Comparison of ENCODE assay signal across 33 mouse cellular contexts in the genomic region with DNA sequence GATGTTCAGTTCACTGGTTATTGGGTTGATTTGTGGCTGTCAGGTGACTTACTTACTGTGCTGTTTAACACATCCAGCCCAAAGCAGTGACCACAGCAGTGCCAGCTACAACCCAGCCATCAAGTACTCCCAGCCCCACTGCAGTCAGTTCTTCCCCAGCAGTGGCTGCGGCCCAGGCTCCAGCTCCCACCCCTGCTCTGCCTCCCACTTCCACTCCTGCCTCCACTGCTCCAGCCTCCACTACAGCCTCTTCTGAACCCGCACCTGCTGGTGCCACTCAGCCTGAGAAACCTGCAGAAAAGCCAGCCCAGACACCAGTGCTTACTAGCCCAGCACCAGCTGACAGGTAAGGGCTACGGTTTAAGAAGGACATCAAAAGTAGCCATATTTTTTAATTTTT.
"Had no signal": no experiment of that assay in that cellular context is flagged by ENCODE, and none has a peak within 500 bp of the region (broad histone marks: within the 10 kb centered on the region; RNA-seq: fewer than 3 reads in every experiment).

No protein-coding gene starts in this region.

- H3K4me1 ChIP-seq: heart, embryonic 10.5 days; heart, embryonic 15.5 days; hindbrain, embryonic 10.5 days; hindbrain, embryonic 12.5 days; kidney, embryonic 15.5 days had no signal

- H3K9ac ChIP-seq: heart, embryonic 13.5 days; heart, embryonic 15.5 days; hindbrain, embryonic 12.5 days; hindbrain, embryonic 13.5 days; hindbrain, embryonic 14.5 days; intestine, embryonic 15.5 days; kidney, embryonic 15.5 days had no signal

- H3K4me3 ChIP-seq: heart, embryonic 10.5 days; heart, embryonic 13.5 days; heart, embryonic 15.5 days; hindbrain, embryonic 10.5 days; hindbrain, embryonic 12.5 days; hindbrain, embryonic 13.5 days; intestine, embryonic 15.5 days; kidney, embryonic 15.5 days; layer of hippocampus, adult 2 months; left cerebral cortex, adult 2 months had no signal

- H3K4me2 ChIP-seq: heart, embryonic 11.5 days; heart, embryonic 13.5 days; heart, embryonic 15.5 days; hindbrain, embryonic 12.5 days; hindbrain, embryonic 13.5 days; hindbrain, embryonic 14.5 days; intestine, embryonic 15.5 days; kidney, embryonic 15.5 days had no signal

- H3K27ac ChIP-seq: heart, embryonic 10.5 days; heart, embryonic 13.5 days; heart, embryonic 15.5 days; hindbrain, embryonic 10.5 days; hindbrain, embryonic 12.5 days; hindbrain, embryonic 13.5 days; hindbrain, embryonic 14.5 days; intestine, embryonic 15.5 days; kidney, embryonic 15.5 days; kidney, postnatal 0 days; layer of hippocampus, adult 2 months; left cerebral cortex, adult 2 months had no signal

- H3K36me3 ChIP-seq: intestine, embryonic 15.5 days had no signal

- H3K9me3 ChIP-seq: heart, embryonic 10.5 days; heart, embryonic 13.5 days; heart, embryonic 15.5 days; hindbrain, embryonic 10.5 days; hindbrain, embryonic 12.5 days; hindbrain, embryonic 13.5 days; intestine, embryonic 15.5 days; kidney, embryonic 15.5 days had no signal

- ATAC-seq: hindbrain, embryonic 16.5 days; inflammation-experienced regulatory T-cells, adult 6 months; intestine, embryonic 15.5 days; intestine, embryonic 16.5 days; intestine, postnatal 0 days had no signal

- H3K27me3 ChIP-seq: heart, embryonic 13.5 days; heart, embryonic 15.5 days; hindbrain, embryonic 12.5 days; hindbrain, embryonic 13.5 days; intestine, embryonic 15.5 days; kidney, embryonic 15.5 days had no signal

- DNase-seq: heart, postnatal 10 days; heart, postnatal 14 days; heart, postnatal 36 days; heart, postnatal 4 days; kidney, adult 11 months; kidney, adult 18-20 months; kidney, adult 2 months; kidney, adult 8-10 months; kidney, adult 9 months; kidney, postnatal 10 days; kidney, postnatal 14 days; kidney, postnatal 25 days; kidney, postnatal 36 days; kidney, postnatal 4 days; layer of hippocampus, adult 9-11 months; layer of hippocampus, postnatal 36 days had no signal
